Mouse (Mus musculus): ENCODE measurements at regions not wholly inside any gene's neighbourhood (a gene's known extent, or its start where the extent isn't known, plus 50 kb on each side); places are given as distances from the start of the nearest gene placed in this dataset.
A peak's percentile ranks its signal among the peaks of the same experiment; 100 is the strongest.

GRCm38 (mm10) chr17:83138493-83139417 lies 76.3 kb upstream of the Pkdcc start:
- Histone ChIP-seq H3K27ac (no peak overlapping the region), H3K36me3 (ENCODE audit: control insufficient read depth, insufficient read depth, low read length) (no peaks in the 10 kb centered on the region), H3K27me3 (ENCODE audit: control insufficient read depth, insufficient read depth, low read length) (no peaks in the 10 kb centered on the region), H3K9ac (ENCODE audit: low read depth, low read length) (no peak overlapping the region), H3K4me1 (ENCODE audit: control insufficient read depth, insufficient read depth, low read length) (no peaks in the 10 kb centered on the region), H3K4me3 (no peak overlapping the region), H3K79me2 (replicated peaks; ENCODE audit: control insufficient read depth, insufficient read depth, low read length) (no peaks in the 10 kb centered on the region)
- DNase-seq = no peak
- TF ChIP-seq POLR2A (IDR thresholded peaks at IDR 0.05; ENCODE audit: insufficient read depth, low read depth, low read length) = no peak
- TF ChIP-seq CTCF (IDR thresholded peaks at IDR 0.05) = no peak
- TF ChIP-seq EP300 (IDR thresholded peaks at IDR 0.05; ENCODE audit: insufficient read depth, low read depth, low read length) = no peak
- 72% methylated on average over 11 of the region's 11 CpGs for WGBS
- intact Hi-C loops (cut with DNase I) = no loop called here

GRCm38 (mm10) chr17:83148371-83148929 lies 66.6 kb upstream of the Pkdcc start:
- intact Hi-C loops (cut with DNase I) = no loop called here
- H3K27me3 ChIP-seq (ENCODE audit: control insufficient read depth, insufficient read depth, low read length) = no peaks in the 10 kb centered on the region
- TF ChIP-seq EP300 (IDR thresholded peaks at IDR 0.05; ENCODE audit: insufficient read depth, low read depth, low read length) (no peak), CTCF (IDR thresholded peaks at IDR 0.05) (no peak), POLR2A (IDR thresholded peaks at IDR 0.05; ENCODE audit: insufficient read depth, low read depth, low read length) (no peak)
- H3K4me3 ChIP-seq = no peak overlapping the region
- no peaks in the 10 kb centered on the region for H3K4me1 ChIP-seq (ENCODE audit: control insufficient read depth, insufficient read depth, low read length)
- no peaks in the 10 kb centered on the region for H3K79me2 ChIP-seq (replicated peaks; ENCODE audit: control insufficient read depth, insufficient read depth, low read length)
- no peak overlapping the region for H3K9ac ChIP-seq (ENCODE audit: low read depth, low read length)
- 69% methylated on average over 15 of the region's 15 CpGs for WGBS
- no peaks in the 10 kb centered on the region for H3K36me3 ChIP-seq (ENCODE audit: control insufficient read depth, insufficient read depth, low read length)
- peak; percentile 26 to 57 for DNase-seq
- H3K27ac ChIP-seq = no peak overlapping the region

- H3K36me3 ChIP-seq (ENCODE audit: control insufficient read depth, insufficient read depth, low read length) = no peaks in the 10 kb centered on the region
- no peaks in the 10 kb centered on the region for H3K79me2 ChIP-seq (replicated peaks; ENCODE audit: control insufficient read depth, insufficient read depth, low read length)
- H3K9ac ChIP-seq (ENCODE audit: low read depth, low read length) = no peak overlapping the region
- no peak overlapping the region for H3K27ac ChIP-seq
- 83% methylated on average over 6 of the region's 6 CpGs for WGBS
- TF ChIP-seq POLR2A (IDR thresholded peaks at IDR 0.05; ENCODE audit: insufficient read depth, low read depth, low read length) = no peak
- no peak for TF ChIP-seq EP300 (IDR thresholded peaks at IDR 0.05; ENCODE audit: insufficient read depth, low read depth, low read length)
- intact Hi-C loops (cut with DNase I) = no loop called here
- H3K4me1 ChIP-seq (ENCODE audit: control insufficient read depth, insufficient read depth, low read length) = no peaks in the 10 kb centered on the region
- no peak overlapping the region for H3K4me3 ChIP-seq
- no peaks in the 10 kb centered on the region for H3K27me3 ChIP-seq (ENCODE audit: control insufficient read depth, insufficient read depth, low read length)
- DNase-seq = no peak
Measured at GRCm38 (mm10) chr17:83149336-83149735, 65.8 kb upstream of the Pkdcc start.

DNA sequence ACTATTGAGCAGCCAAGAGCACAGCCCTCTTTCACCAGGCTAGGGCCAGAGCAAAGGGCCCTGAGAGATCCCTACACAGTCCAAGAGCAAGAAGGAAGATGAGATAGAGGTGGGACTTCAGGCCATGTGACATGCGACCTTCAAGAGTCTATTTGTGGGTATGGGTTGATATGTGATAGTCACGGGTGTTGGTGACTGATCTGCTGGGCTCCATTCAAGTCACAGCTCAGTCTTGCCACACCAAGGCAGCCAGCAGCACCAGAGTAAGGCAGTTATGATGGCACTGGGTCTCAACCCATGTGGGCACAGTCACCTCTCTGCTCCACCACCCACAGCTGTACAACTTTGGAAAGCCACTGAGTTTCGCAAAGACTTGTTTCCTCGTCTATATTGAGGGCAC lies 60.0 kb upstream of the Pkdcc start:
- no peaks in the 10 kb centered on the region for H3K79me2 ChIP-seq (replicated peaks; ENCODE audit: control insufficient read depth, insufficient read depth, low read length)
- H3K9ac ChIP-seq (ENCODE audit: low read depth, low read length) = no peak overlapping the region
- no peaks in the 10 kb centered on the region for H3K4me1 ChIP-seq (ENCODE audit: control insufficient read depth, insufficient read depth, low read length)
- intact Hi-C loops (cut with DNase I) = no loop called here
- H3K36me3 ChIP-seq (ENCODE audit: control insufficient read depth, insufficient read depth, low read length) = no peaks in the 10 kb centered on the region
- H3K4me3 ChIP-seq = no peak overlapping the region
- H3K27ac ChIP-seq = no peak overlapping the region
- WGBS = 79% methylated on average over 4 of the region's 4 CpGs
- H3K27me3 ChIP-seq (ENCODE audit: control insufficient read depth, insufficient read depth, low read length) = no peaks in the 10 kb centered on the region
- no peak for DNase-seq
- no peak for TF ChIP-seq EP300 (IDR thresholded peaks at IDR 0.05; ENCODE audit: insufficient read depth, low read depth, low read length)
- TF ChIP-seq POLR2A (IDR thresholded peaks at IDR 0.05; ENCODE audit: insufficient read depth, low read depth, low read length) = no peak
- TF ChIP-seq CTCF (IDR thresholded peaks at IDR 0.05) = no peak

DNA sequence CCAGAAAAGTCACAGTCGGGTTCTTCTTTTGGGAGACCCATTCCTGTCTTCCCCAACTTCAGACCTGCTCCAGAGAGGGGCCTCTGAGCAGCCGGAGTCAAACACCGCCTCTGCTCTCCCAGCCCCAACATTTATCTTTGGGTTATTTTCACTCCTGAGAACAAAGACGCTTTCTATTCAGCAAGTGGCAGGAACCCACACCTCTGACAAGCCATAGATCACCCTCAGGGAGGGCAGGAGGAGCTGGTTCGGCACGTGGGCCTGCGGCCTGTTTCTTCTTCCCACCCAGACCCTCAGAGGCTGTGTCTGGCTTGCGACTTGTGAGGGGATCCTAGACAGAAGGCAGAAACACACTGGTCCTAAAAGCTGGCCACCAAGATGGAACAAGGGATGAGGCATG lies 58.4 kb upstream of the Pkdcc start:
- TF ChIP-seq CTCF (IDR thresholded peaks at IDR 0.05) (no peak), EP300 (IDR thresholded peaks at IDR 0.05; ENCODE audit: insufficient read depth, low read depth, low read length) (no peak), POLR2A (IDR thresholded peaks at IDR 0.05; ENCODE audit: insufficient read depth, low read depth, low read length) (no peak)
- no peak for DNase-seq
- 72% methylated on average over 8 of the region's 8 CpGs for WGBS
- intact Hi-C loops (cut with DNase I) = no loop called here
- Histone ChIP-seq H3K27me3 (ENCODE audit: control insufficient read depth, insufficient read depth, low read length) (no peaks in the 10 kb centered on the region), H3K27ac (no peak overlapping the region), H3K4me3 (no peak overlapping the region), H3K4me1 (ENCODE audit: control insufficient read depth, insufficient read depth, low read length) (no peaks in the 10 kb centered on the region), H3K79me2 (replicated peaks; ENCODE audit: control insufficient read depth, insufficient read depth, low read length) (no peaks in the 10 kb centered on the region), H3K9ac (ENCODE audit: low read depth, low read length) (no peak overlapping the region), H3K36me3 (ENCODE audit: control insufficient read depth, insufficient read depth, low read length) (no peaks in the 10 kb centered on the region)

DNA sequence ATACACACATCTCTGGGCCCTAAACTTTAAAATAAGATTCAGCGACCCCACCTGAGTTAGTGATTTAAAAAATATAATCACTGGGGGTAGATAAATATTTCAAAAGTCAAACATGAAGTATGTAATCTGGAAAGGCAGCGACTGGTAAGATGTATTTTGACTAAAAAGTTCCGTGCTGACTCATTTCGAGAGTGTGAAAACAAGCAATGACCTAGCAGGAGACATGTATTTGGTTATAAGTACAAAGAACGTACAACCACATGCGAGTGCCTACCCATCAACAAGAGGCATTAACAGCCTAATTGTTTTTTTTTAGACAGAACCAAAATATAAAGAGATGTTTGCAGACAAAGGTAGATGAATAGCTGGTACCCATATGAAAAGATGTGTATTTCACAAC lies 57.0 kb upstream of the Pkdcc start:
- intact Hi-C loops (cut with DNase I) = no loop called here
- DNase-seq = no peak
- Histone ChIP-seq H3K27ac (no peak overlapping the region), H3K4me1 (ENCODE audit: control insufficient read depth, insufficient read depth, low read length) (no peaks in the 10 kb centered on the region), H3K4me3 (no peak overlapping the region), H3K36me3 (ENCODE audit: control insufficient read depth, insufficient read depth, low read length) (no peaks in the 10 kb centered on the region), H3K27me3 (ENCODE audit: control insufficient read depth, insufficient read depth, low read length) (no peaks in the 10 kb centered on the region), H3K9ac (ENCODE audit: low read depth, low read length) (no peak overlapping the region), H3K79me2 (replicated peaks; ENCODE audit: control insufficient read depth, insufficient read depth, low read length) (no peaks in the 10 kb centered on the region)
- no peak for TF ChIP-seq POLR2A (IDR thresholded peaks at IDR 0.05; ENCODE audit: insufficient read depth, low read depth, low read length)
- no peak for TF ChIP-seq CTCF (IDR thresholded peaks at IDR 0.05)
- TF ChIP-seq EP300 (IDR thresholded peaks at IDR 0.05; ENCODE audit: insufficient read depth, low read depth, low read length) = no peak
- WGBS = 83% methylated on average over 6 of the region's 6 CpGs
